Mouse (Mus musculus) ES-E14 (cell line): ENCODE measurements around the gene Ngrn.
A peak's percentile ranks its signal among the peaks of the same experiment; 100 is the strongest.

Experiments used
- CHD2 ChIP-seq: IDR thresholded peaks from 2 replicates; pipeline ENCODE4 v1.6.1; 2014; ENCODE audit warnings: mild to moderate bottlenecking, low read depth, low read length, inconsistent platforms
- HCFC1 ChIP-seq: IDR thresholded peaks from 2 replicates; pipeline ENCODE4 v1.6.1; 2012; ENCODE audit warnings: low read length, inconsistent platforms, borderline replicate concordance; ENCODE audit not compliant: insufficient read depth
- MAFK ChIP-seq: IDR thresholded peaks from 2 replicates; pipeline ENCODE4 v1.6.1; 2014; ENCODE audit warnings: mild to moderate bottlenecking, low read depth, low read length, inconsistent platforms; ENCODE audit not compliant: insufficient read depth
- ZC3H11A ChIP-seq: IDR thresholded peaks from 2 replicates; pipeline ENCODE4 v1.6.1; 2012; ENCODE audit warnings: low read depth, mild to moderate bottlenecking, inconsistent platforms, low read length, borderline replicate concordance
- ZNF384 ChIP-seq: IDR thresholded peaks from 2 replicates; pipeline ENCODE4 v1.6.1; 2012; ENCODE audit warnings: low read depth, low read length, inconsistent platforms

GRCm38 (mm10) chr7:80215398-80215797 is 45.6 kb upstream of the Ngrn start:
- TF ChIP-seq ZC3H11A (peak; percentile 67; the same call in 1 of the 2 replicates), MAFK (no peak), ZNF384 (no peak), CHD2 (no peak), HCFC1 (no peak)
